In the genomic region with DNA sequence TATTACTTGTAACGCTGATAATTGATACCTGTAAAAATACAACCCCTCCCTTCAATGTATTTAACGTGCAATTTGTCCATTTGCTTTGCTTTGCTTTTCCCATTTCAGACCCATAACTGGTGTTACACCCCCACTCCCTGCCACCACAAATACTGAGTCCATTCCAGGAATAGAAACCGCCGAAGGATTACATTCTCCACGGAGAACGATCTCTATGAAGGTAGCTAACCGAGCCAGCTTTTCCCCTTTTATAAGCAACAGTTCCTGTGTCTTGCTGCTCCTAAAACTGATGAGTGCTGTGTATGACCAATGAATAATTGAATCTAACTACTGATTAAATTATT, we compare ENCODE assay signal across 8 mouse cellular contexts.
A peak's percentile ranks its signal among the peaks of the same experiment; 100 is the strongest.
DNase-seq lines count a peak whose midpoint lies in the region; ATAC-seq and TF ChIP-seq lines count a peak whose summit lies in the region.

No protein-coding gene starts in this region.

- no peaks in the 10 kb centered on the region for H3K36me3 ChIP-seq in heart, embryonic 13.5 days
- H3K36me3 ChIP-seq in heart, postnatal 0 days (replicated peaks; ENCODE audit: control insufficient read depth, insufficient read depth, low read length) = no peaks in the 10 kb centered on the region
- 0 out of 2 replicates have a peak, but pooled peaks cover 3% of the 10 kb centered on the region for H3K36me3 ChIP-seq in midbrain, embryonic 13.5 days

- peaks cover 46% of the 10 kb centered on the region for H3K4me1 ChIP-seq in heart, embryonic 13.5 days
- peaks cover 6% of the 10 kb centered on the region; the same call in 1 of the 2 replicates for H3K4me1 ChIP-seq in cortical plate, adult 2 months (ENCODE audit: control insufficient read depth, insufficient read depth, low read length)
- H3K4me1 ChIP-seq in heart, postnatal 0 days (ENCODE audit: control insufficient read depth, insufficient read depth) = peaks cover 11% of the 10 kb centered on the region; the same call in 1 of the 2 replicates
- H3K4me1 ChIP-seq in midbrain, embryonic 13.5 days (replicated peaks) = peaks cover 58% of the 10 kb centered on the region

- intact Hi-C loops in heart, postnatal 14 days (cut with DNase I) = no loop called here

- H3K9ac ChIP-seq in heart, embryonic 13.5 days = no peak overlapping the region; the same call in 1 of the 2 replicates
- no peak overlapping the region for H3K9ac ChIP-seq in heart, postnatal 0 days (replicated peaks; ENCODE audit: low read depth, low read length)
- peak overlapping the region; percentile 57 for H3K9ac ChIP-seq in midbrain, embryonic 13.5 days (replicated peaks)

- ATAC-seq in heart, embryonic 13.5 days (ENCODE audit: extremely low read depth, insufficient number of reproducible peaks, low FRiP score, low TSS enrichment) = no peak
- no peak for ATAC-seq in heart, postnatal 0 days (ENCODE audit: insufficient read depth, low read depth)
- peak; percentile 77 for ATAC-seq in midbrain, embryonic 13.5 days

- H3K4me3 ChIP-seq in heart, embryonic 13.5 days = 0 out of 2 replicates have a peak overlapping the region, but pooled peaks have one; percentile 24
- no peak overlapping the region for H3K4me3 ChIP-seq in cortical plate, adult 2 months (ENCODE audit: insufficient read depth, low read length)
- peak overlapping the region; percentile 20; the same call in 1 of the 2 replicates for H3K4me3 ChIP-seq in heart, postnatal 0 days (ENCODE audit: low read depth, low read length)
- peak overlapping the region; percentile 18 for H3K4me3 ChIP-seq in midbrain, embryonic 13.5 days (replicated peaks)

- no peak for TF ChIP-seq EP300 in heart, postnatal 0 days (IDR thresholded peaks at IDR 0.05; ENCODE audit: low read depth)

- no peak for TF ChIP-seq POLR2A in cortical plate, adult 2 months (IDR thresholded peaks at IDR 0.05; ENCODE audit: extremely low read depth, insufficient read depth, low read length)

- peak overlapping the region; percentile 55 for H3K4me2 ChIP-seq in heart, embryonic 13.5 days
- H3K4me2 ChIP-seq in heart, postnatal 0 days (ENCODE audit: low read depth, low read length) = peak overlapping the region; percentile 55
- H3K4me2 ChIP-seq in midbrain, embryonic 13.5 days (replicated peaks) = peak overlapping the region; percentile 45

- 25% methylated on average over 7 of the region's 7 CpGs for WGBS in heart, embryonic 13.5 days
- 19% methylated on average over 7 of the region's 7 CpGs for WGBS in heart, postnatal 0 days
- 6% methylated on average over 7 of the region's 7 CpGs for WGBS in midbrain, embryonic 13.5 days

- no peaks in the 10 kb centered on the region for H3K27me3 ChIP-seq in heart, embryonic 13.5 days (replicated peaks)
- no peaks in the 10 kb centered on the region for H3K27me3 ChIP-seq in heart, postnatal 0 days (ENCODE audit: control insufficient read depth, insufficient read depth, low read length)
- H3K27me3 ChIP-seq in midbrain, embryonic 13.5 days = no peaks in the 10 kb centered on the region

- no peaks in the 10 kb centered on the region for H3K9me3 ChIP-seq in heart, embryonic 13.5 days
- H3K9me3 ChIP-seq in heart, postnatal 0 days (replicated peaks; ENCODE audit: control insufficient read depth, low read length) = no peaks in the 10 kb centered on the region
- H3K9me3 ChIP-seq in midbrain, embryonic 13.5 days = no peaks in the 10 kb centered on the region

- no peak for DNase-seq in heart, postnatal 14 days
- no peak for DNase-seq in heart, postnatal 0 days (ENCODE audit: low spot score)
- DNase-seq in cerebellum, adult 11 months = no peak
- DNase-seq in cerebellum, postnatal 36 days = no peak
- DNase-seq in ovary, adult 18-20 months (ENCODE audit: low spot score) = no peak

- no peak for TF ChIP-seq CTCF in cortical plate, adult 2 months (IDR thresholded peaks at IDR 0.05; ENCODE audit: extremely low read depth, insufficient read depth, low read length)
- no peak for TF ChIP-seq CTCF in heart, postnatal 0 days (IDR thresholded peaks at IDR 0.05; ENCODE audit: low read depth)

- peak overlapping the region; percentile 61 for H3K27ac ChIP-seq in heart, embryonic 13.5 days (replicated peaks)
- H3K27ac ChIP-seq in cortical plate, adult 2 months (ENCODE audit: insufficient read depth, low read length) = peak overlapping the region; percentile 97
- H3K27ac ChIP-seq in heart, postnatal 0 days (ENCODE audit: low read depth) = 0 out of 2 replicates have a peak overlapping the region, but pooled peaks have one; percentile 20
- peak overlapping the region; percentile 97 for H3K27ac ChIP-seq in midbrain, embryonic 13.5 days

Comparison
In these comparisons a context has a peak if more than half of its experiments do, and no peak if none do; other contexts are left out.
1. H3K27ac ChIP-seq: peak in every context shown above with its lines; median percentile 97 in cortical plate, adult 2 months; 97 in midbrain, embryonic 13.5 days; 61 in heart, embryonic 13.5 days; 20 in heart, postnatal 0 days.